Mouse (Mus musculus): ENCODE results near the gene H60b. TPM values are rescaled to one million over a fixed set of nuclear protein-coding genes. Genes with fewer than 3 reads are reported as not detected.
A peak's percentile ranks its signal among the peaks of the same experiment; 100 is the strongest.
"Not testable (repeated sequence)": the region's sequence is repeated elsewhere in the genome, so short reads cannot be mapped to it uniquely, and the experiment has no call there.

H60b gene
- polyA plus RNA-seq, 1 experiment from 2014 or later = 0.88 TPM

DNA sequence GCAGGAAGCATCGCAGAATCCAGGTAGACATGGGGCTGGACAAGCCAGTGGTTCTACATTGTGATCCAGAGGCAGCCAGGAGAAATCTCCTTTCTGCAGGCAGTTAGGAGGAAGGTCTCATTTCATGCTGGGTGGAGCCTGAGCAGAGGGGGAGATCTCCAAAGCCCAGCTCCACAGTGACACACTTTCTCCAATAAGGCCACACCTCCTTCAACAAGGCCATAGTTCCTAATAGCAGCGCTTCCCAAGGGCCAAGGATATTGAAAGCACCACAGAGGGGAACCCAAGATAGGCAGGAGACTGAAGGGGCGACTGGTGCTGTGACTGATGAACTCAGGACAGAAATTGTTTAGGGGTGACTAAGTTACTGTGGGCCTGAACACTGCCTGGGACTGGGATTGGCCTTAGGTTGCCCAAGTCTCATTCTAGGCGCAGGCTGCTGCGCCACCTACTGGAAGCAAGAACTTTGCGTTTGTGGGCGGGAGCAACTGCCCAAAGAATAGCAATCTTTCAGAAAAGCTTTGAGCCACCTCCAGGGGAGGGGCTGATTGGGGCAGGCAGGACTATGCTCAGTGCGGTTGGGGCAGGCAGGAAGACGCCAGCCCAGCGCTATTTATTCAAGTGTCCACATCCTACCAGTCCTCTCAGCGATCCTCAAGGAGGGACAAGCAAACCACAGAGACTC is 53.8 kb downstream of the H60b start:
- DNase-seq (ENCODE audit: low spot score) = peak; percentile 47
- WGBS = 4% methylated on average over 7 of the region's 11 CpGs

GRCm38 (mm10) chr10:22223474-22224349 is 65.3 kb downstream of the H60b start:
- H3K4me1 ChIP-seq (replicated peaks; ENCODE audit: insufficient read depth, low read length); H3K4me2 ChIP-seq (ENCODE audit: low read length); H3K27ac ChIP-seq; H3K36me3 ChIP-seq (ENCODE audit: insufficient read depth, low read length); H3K9ac ChIP-seq (ENCODE audit: low read depth, low read length); H3K9me3 ChIP-seq (replicated peaks; ENCODE audit: low read length); DNase-seq (ENCODE audit: low spot score); H3K27me3 ChIP-seq (ENCODE audit: insufficient read depth, low read length); H3K4me3 ChIP-seq (replicated peaks; ENCODE audit: low read depth, low read length): not testable (repeated sequence)
- ATAC-seq (replicated peaks; ENCODE audit: low FRiP score, low read depth) = peak; percentile 86
- WGBS = no CpG with 5 or more reads among the region's 7 CpGs

More for the DNA sequence above, 53.8 kb downstream of the H60b start:
- peak; percentile 63 for TF ChIP-seq CTCF (IDR thresholded peaks at IDR 0.05; ENCODE audit: low read depth)
- H3K9ac ChIP-seq (ENCODE audit: low read depth, low read length); H3K9me3 ChIP-seq (replicated peaks; ENCODE audit: low read length); H3K4me3 ChIP-seq (replicated peaks; ENCODE audit: low read depth, low read length); H3K27me3 ChIP-seq (ENCODE audit: insufficient read depth, low read length); H3K4me1 ChIP-seq (replicated peaks; ENCODE audit: insufficient read depth, low read length); H3K4me2 ChIP-seq (ENCODE audit: low read length); H3K36me3 ChIP-seq (ENCODE audit: insufficient read depth, low read length); H3K27ac ChIP-seq: not testable (repeated sequence)
- peak; percentile 73 for ATAC-seq (replicated peaks; ENCODE audit: low FRiP score, low read depth)

DNA sequence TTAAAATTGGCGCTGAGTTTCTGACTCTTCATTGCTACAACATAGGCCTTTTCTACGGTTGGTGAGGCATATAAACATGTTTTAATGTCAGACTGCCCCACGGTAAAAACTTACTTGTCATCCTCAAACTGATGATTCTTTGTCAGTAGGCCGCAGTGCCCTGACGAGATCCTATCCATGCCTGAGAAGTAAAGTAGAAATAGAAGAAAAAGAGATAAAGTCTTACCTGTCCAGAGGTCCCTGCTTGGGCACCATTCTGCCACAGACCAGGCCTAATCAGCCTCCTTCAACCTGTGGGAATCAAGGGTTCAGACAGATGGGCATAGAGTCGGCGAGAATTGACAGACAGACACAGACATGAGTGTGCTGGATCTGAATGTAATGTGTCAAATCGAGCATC is 106.7 kb downstream of the H60b start:
- H3K27me3 ChIP-seq (ENCODE audit: insufficient read depth, low read length) = no peaks in the 10 kb centered on the region
- H3K9ac ChIP-seq (ENCODE audit: low read depth, low read length) = no peak overlapping the region
- TF ChIP-seq CTCF (IDR thresholded peaks at IDR 0.05; ENCODE audit: low read depth) = no peak
- WGBS = 94% methylated on average over 8 of the region's 8 CpGs
- no peaks in the 10 kb centered on the region for H3K4me1 ChIP-seq (replicated peaks; ENCODE audit: insufficient read depth, low read length)
- H3K4me3 ChIP-seq (replicated peaks; ENCODE audit: low read depth, low read length) = no peak overlapping the region
- DNase-seq (ENCODE audit: low spot score) (no peak), ATAC-seq (replicated peaks; ENCODE audit: low FRiP score, low read depth) (no peak)
- H3K27ac ChIP-seq = no peak overlapping the region
- no peaks in the 10 kb centered on the region for H3K9me3 ChIP-seq (replicated peaks; ENCODE audit: low read length)
- H3K36me3 ChIP-seq (ENCODE audit: insufficient read depth, low read length) = no peaks in the 10 kb centered on the region
- H3K4me2 ChIP-seq (ENCODE audit: low read length) = no peak overlapping the region

DNA sequence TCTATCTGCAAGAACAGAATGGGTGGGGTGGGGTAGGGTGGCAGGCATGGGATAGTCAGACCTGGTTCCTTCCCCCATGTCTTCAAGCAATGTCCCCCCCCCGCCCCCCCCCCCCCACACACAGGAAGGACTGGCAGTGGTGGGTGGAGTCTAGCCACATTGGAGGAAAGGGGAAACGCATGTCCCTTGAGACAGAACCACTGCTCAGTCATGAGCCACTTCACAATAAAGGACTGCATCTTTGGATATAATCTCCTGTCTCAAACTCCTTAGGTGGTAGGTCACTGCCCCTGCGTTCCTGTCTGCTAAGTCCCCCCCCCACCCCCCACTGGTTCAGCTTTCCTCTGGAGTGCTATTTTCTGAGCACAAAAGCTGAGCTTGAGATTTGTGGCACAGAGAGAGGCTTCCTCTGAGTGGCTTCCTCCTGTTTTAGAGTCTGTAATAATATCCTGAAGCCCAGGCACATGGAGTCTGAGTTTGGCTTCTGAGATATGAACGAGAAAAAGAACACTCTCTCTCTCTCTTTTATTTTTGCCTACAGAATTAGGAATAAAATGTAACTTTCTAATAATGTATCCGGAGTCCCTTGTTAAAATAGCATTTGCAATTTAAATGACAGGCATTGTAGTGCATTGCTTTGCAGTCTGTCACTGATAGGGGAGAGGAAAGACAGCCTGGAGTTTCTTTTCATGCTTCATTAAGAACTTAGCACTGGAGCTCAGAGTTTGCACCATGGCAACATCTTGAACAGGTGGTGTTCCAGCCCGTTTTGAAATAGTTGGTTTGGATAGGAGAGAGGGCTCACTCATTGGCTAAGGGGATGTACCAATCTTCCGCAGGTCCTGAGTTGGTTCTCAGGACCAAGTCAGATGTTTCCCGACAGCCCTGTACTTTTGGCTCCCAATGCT is 112.7 kb downstream of the H60b start:
- not testable (repeated sequence) for H3K4me1 ChIP-seq (replicated peaks; ENCODE audit: insufficient read depth, low read length); H3K27ac ChIP-seq; H3K9me3 ChIP-seq (replicated peaks; ENCODE audit: low read length); DNase-seq (ENCODE audit: low spot score); H3K4me2 ChIP-seq (ENCODE audit: low read length); H3K9ac ChIP-seq (ENCODE audit: low read depth, low read length); H3K4me3 ChIP-seq (replicated peaks; ENCODE audit: low read depth, low read length); H3K36me3 ChIP-seq (ENCODE audit: insufficient read depth, low read length); H3K27me3 ChIP-seq (ENCODE audit: insufficient read depth, low read length); ATAC-seq (replicated peaks; ENCODE audit: low FRiP score, low read depth)
- WGBS = 30% methylated on average over 8 of the region's 8 CpGs

- Histone ChIP-seq H3K4me2 (ENCODE audit: low read length) (peak overlapping the region; percentile 92), H3K4me3 (replicated peaks; ENCODE audit: low read depth, low read length) (peak overlapping the region; percentile 46)
- not testable (repeated sequence) for H3K27ac ChIP-seq; H3K36me3 ChIP-seq (ENCODE audit: insufficient read depth, low read length); H3K9me3 ChIP-seq (replicated peaks; ENCODE audit: low read length); H3K4me1 ChIP-seq (replicated peaks; ENCODE audit: insufficient read depth, low read length); H3K27me3 ChIP-seq (ENCODE audit: insufficient read depth, low read length); H3K9ac ChIP-seq (ENCODE audit: low read depth, low read length)
- ATAC-seq (replicated peaks; ENCODE audit: low FRiP score, low read depth) (peak; percentile 65; the same call in 1 of the 2 replicates), DNase-seq (ENCODE audit: low spot score) (peak; percentile 27)
- WGBS = under 1% methylated on average over 37 of the region's 37 CpGs
- TF ChIP-seq CTCF (IDR thresholded peaks at IDR 0.05; ENCODE audit: low read depth) = 0 out of 2 replicates have a peak, but pooled peaks have one; percentile 3
Measured at GRCm38 (mm10) chr10:22272914-22273683, 114.7 kb downstream of the H60b start.

All from kidney, postnatal 0 days (tissue).